Mouse (Mus musculus): Measurements from ENCODE around the gene Rin3. TPM values are rescaled to one million over a fixed set of nuclear protein-coding genes. Genes with fewer than 3 reads are reported as not detected.

The Rin3 gene
- polyA plus RNA-seq, 1 experiment from 2014 or later: 2.0 TPM

DNA sequence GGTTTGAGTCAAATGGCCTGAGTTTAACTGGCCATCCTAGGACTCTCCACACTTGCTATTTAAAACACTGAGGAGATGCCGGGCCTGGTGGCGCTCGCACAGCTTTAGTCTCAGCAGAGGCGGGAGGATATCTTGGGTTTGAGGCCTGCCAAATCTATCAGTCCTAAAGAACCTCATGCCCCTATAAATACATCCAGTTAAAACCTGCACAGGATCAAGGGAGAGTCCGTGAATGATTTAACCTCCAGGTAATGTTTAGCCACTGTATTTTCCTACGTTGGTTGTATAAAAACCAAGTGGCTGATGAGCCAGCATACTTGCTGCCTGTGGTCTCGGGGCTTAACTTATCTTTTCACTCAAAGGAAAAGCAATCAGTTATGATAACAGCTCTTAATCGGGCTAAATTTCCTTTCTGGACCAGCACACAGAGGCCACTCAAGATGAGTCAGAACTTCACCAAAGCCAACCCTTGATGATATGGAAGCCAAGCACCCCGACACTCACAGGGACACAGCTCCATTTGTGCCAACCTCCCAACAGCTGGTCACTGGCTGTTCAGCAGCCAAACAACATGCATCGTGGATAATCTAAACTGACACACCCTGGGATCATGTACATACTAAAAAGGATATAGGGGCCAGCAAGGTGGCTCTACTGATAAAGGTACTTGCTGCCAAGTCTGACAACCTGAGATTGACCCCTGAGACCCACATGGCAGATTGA is 137.5 kb downstream of the Rin3 start:
- Histone ChIP-seq H3K27me3 (no peaks in the 10 kb centered on the region), H3K4me2 (no peak overlapping the region), H3K9ac (no peak overlapping the region), H3K9me3 (replicated peaks) (no peaks in the 10 kb centered on the region), H3K4me1 (peaks cover 5% of the 10 kb centered on the region), H3K36me3 (ENCODE audit: poor library complexity, severe bottlenecking) (peaks cover 15% of the 10 kb centered on the region), H3K27ac (no peak overlapping the region), H3K4me3 (no peak overlapping the region)
- 93% methylated on average over 10 of the region's 10 CpGs for WGBS
- ATAC-seq: no peak

- peaks cover 5% of the 10 kb centered on the region for H3K4me1 ChIP-seq
- no peaks in the 10 kb centered on the region for H3K9me3 ChIP-seq (replicated peaks)
- WGBS: 83% methylated on average over 6 of the region's 6 CpGs
- ATAC-seq: no peak
- H3K4me3 ChIP-seq: no peak overlapping the region
- no peak overlapping the region for H3K4me2 ChIP-seq
- H3K36me3 ChIP-seq (ENCODE audit: poor library complexity, severe bottlenecking): peaks cover 17% of the 10 kb centered on the region
- no peak overlapping the region for H3K9ac ChIP-seq
- no peaks in the 10 kb centered on the region for H3K27me3 ChIP-seq
- no peak overlapping the region for H3K27ac ChIP-seq
Observed at GRCm38 (mm10) chr12:102422065-102422464, 139.2 kb downstream of the Rin3 start.

DNA sequence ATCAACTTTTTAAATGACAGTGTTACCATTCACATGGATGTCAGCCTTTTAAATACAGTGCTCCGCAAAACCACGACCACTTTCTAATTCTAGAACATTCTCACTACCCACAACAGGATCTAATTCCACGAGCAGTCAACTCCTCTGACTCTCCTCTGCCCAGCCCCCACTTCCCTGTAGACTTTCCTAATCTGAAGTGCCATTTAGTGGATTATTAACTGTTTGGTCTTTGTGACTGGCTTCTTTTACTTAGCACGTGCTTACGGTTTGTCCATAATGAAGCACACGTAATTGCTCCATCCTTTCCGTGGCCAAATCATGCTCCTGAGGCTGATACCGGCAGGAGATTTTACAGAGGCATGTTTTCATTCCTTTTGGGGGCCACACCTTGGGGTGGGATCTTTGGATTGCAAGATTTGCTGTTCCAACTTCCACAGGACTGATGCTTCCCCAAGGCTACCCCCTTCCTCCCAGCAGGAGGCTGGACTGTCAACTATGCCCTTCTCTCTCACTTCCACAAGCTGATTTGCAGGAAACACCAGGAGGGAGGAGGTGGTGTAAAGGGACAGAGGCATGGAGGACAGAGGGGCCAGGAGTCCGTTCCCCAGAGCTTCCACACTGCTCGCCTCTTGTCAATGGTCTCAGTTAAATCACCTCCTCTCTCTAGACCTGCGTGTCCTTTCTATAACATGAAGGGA is 139.9 kb downstream of the Rin3 start:
- no peaks in the 10 kb centered on the region for H3K27me3 ChIP-seq
- H3K4me2 ChIP-seq: no peak overlapping the region
- H3K9ac ChIP-seq: no peak overlapping the region
- no peak for ATAC-seq
- no peak overlapping the region for H3K4me3 ChIP-seq
- H3K27ac ChIP-seq: no peak overlapping the region
- peaks cover 17% of the 10 kb centered on the region for H3K36me3 ChIP-seq (ENCODE audit: poor library complexity, severe bottlenecking)
- peaks cover 5% of the 10 kb centered on the region for H3K4me1 ChIP-seq
- WGBS: 91% methylated on average over 11 of the region's 11 CpGs
- no peaks in the 10 kb centered on the region for H3K9me3 ChIP-seq (replicated peaks)

DNA sequence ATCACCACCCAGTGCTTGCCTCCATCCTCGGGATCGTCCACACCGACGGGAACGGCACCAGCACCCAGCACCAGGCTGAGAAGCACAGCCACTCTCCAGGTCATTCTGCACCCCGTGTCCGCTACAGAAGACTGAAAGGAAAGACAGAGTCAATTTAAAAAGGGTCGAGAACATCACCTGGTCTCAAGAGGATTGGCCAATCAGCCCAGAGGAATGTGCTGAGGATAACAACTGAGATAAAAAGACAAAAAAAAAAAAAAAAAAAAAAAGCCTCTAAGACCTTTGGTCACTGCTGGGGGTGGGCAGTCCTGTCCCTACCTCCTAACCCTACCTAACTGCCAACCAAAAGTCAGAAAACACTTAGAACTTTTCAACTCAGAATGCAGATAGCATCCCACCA is 140.8 kb downstream of the Rin3 start:
- H3K9me3 ChIP-seq (replicated peaks): no peaks in the 10 kb centered on the region
- no peaks in the 10 kb centered on the region for H3K27me3 ChIP-seq
- H3K4me1 ChIP-seq: peaks cover 5% of the 10 kb centered on the region
- no peak for ATAC-seq
- no peak overlapping the region for H3K9ac ChIP-seq
- no peak overlapping the region for H3K4me3 ChIP-seq
- no peak overlapping the region for H3K27ac ChIP-seq
- H3K4me2 ChIP-seq: no peak overlapping the region
- peaks cover 17% of the 10 kb centered on the region for H3K36me3 ChIP-seq (ENCODE audit: poor library complexity, severe bottlenecking)
- 94% methylated on average over 8 of the region's 8 CpGs for WGBS

DNA sequence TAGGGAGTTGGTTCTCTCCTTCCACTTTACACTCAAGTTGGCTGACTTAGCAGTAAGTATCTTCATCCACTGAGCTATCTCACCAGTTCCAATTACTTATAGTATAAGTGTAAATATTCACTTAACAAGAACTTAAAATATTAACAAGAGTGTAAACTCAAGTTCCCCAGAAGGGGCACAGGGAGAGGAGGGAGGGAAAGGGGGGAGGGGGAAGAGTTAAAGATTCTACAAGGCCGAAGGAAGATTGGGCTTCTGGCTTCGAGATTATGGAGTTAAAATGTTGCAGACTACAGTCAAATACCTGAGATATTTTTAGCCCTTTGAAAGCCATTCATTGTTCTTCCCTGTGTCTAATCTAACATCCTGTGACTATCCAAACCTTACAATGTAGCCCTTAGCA is 141.6 kb downstream of the Rin3 start:
- H3K27me3 ChIP-seq: no peaks in the 10 kb centered on the region
- H3K4me1 ChIP-seq: peaks cover 4% of the 10 kb centered on the region
- no peaks in the 10 kb centered on the region for H3K9me3 ChIP-seq (replicated peaks)
- no peak overlapping the region for H3K9ac ChIP-seq
- no peak overlapping the region for H3K4me3 ChIP-seq
- H3K27ac ChIP-seq: no peak overlapping the region
- H3K4me2 ChIP-seq: no peak overlapping the region
- peaks cover 17% of the 10 kb centered on the region for H3K36me3 ChIP-seq (ENCODE audit: poor library complexity, severe bottlenecking)
- no peak for ATAC-seq
- WGBS: 88% methylated on average over 2 of the region's 2 CpGs

DNA sequence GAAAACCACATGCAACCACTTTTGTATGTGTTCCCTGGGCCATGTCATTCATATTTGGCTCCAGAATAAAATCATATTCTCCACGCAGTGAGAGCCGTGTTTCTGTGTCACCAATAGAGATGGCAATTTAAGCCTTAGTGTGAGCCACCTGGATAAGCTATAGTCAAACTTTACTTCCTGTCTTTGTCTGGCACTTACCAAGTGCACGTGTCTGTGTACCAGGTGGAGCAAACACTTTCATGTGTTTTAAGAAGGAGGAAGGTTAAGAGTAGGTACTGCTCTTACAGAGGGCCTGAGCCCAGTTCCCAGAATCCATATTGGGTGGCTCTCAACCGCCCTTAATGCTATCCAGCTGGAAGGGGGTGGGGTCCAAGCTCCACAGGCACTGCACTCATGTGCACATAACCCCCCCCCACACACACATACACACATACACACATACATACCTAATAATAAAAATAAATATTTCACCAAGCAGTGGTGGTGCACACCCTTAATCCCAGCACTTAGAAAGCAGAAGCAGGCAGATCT is 142.3 kb downstream of the Rin3 start:
- no peaks in the 10 kb centered on the region for H3K9me3 ChIP-seq (replicated peaks)
- no peak overlapping the region for H3K9ac ChIP-seq
- no peaks in the 10 kb centered on the region for H3K4me1 ChIP-seq
- ATAC-seq: no peak
- no peak overlapping the region for H3K27ac ChIP-seq
- no peak overlapping the region for H3K4me2 ChIP-seq
- H3K27me3 ChIP-seq: no peaks in the 10 kb centered on the region
- 91% methylated on average over 4 of the region's 4 CpGs for WGBS
- H3K36me3 ChIP-seq (ENCODE audit: poor library complexity, severe bottlenecking): peaks cover 17% of the 10 kb centered on the region
- no peak overlapping the region for H3K4me3 ChIP-seq

- Histone ChIP-seq H3K4me2 (no peak overlapping the region), H3K27me3 (no peaks in the 10 kb centered on the region), H3K4me1 (no peaks in the 10 kb centered on the region), H3K9ac (no peak overlapping the region), H3K4me3 (no peak overlapping the region), H3K27ac (no peak overlapping the region), H3K36me3 (ENCODE audit: poor library complexity, severe bottlenecking) (peaks cover 17% of the 10 kb centered on the region), H3K9me3 (replicated peaks) (no peaks in the 10 kb centered on the region)
- WGBS: over 99% methylated on average over 7 of the region's 7 CpGs
- ATAC-seq: no peak
Observed at GRCm38 (mm10) chr12:102426285-102426684, 143.4 kb downstream of the Rin3 start.

GRCm38 (mm10) chr12:102429656-102430055 is 146.8 kb downstream of the Rin3 start:
- Histone ChIP-seq H3K4me3 (no peak overlapping the region), H3K9ac (no peak overlapping the region), H3K4me1 (no peaks in the 10 kb centered on the region), H3K4me2 (no peak overlapping the region), H3K27me3 (no peaks in the 10 kb centered on the region), H3K36me3 (ENCODE audit: poor library complexity, severe bottlenecking) (peaks cover 4% of the 10 kb centered on the region; the same call in 1 of the 2 replicates), H3K27ac (no peak overlapping the region), H3K9me3 (replicated peaks) (no peaks in the 10 kb centered on the region)
- ATAC-seq: no peak
- WGBS: 92% methylated on average over 5 of the region's 5 CpGs

DNA sequence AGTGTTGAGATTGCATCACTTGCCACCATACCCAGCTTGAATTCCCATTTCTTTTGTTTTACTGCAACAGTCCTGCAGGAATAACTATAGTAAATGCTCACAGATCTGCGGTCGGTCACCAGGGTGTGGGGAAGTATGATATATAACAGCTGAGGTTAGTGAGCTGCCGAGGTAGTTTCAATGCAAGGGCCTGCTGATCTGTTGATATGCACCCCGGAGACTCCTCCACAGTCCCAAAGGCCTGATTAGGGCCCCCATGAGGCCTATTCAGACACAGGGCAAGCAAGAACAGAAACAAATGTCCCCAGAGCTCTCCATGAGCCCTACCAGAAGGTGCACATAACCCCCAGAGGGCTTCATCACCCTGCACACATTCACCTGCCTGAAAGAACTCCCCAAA is 147.4 kb downstream of the Rin3 start:
- Histone ChIP-seq H3K9ac (no peak overlapping the region), H3K27me3 (no peaks in the 10 kb centered on the region), H3K4me2 (no peak overlapping the region), H3K9me3 (replicated peaks) (no peaks in the 10 kb centered on the region), H3K4me3 (no peak overlapping the region), H3K4me1 (no peaks in the 10 kb centered on the region), H3K36me3 (ENCODE audit: poor library complexity, severe bottlenecking) (peaks cover 4% of the 10 kb centered on the region; the same call in 1 of the 2 replicates), H3K27ac (no peak overlapping the region)
- no peak for ATAC-seq
- WGBS: 85% methylated on average over 4 of the region's 4 CpGs

GRCm38 (mm10) chr12:102432238-102432637 is 149.4 kb downstream of the Rin3 start:
- no peaks in the 10 kb centered on the region for H3K4me1 ChIP-seq
- H3K9ac ChIP-seq: no peak overlapping the region
- ATAC-seq: no peak
- no peaks in the 10 kb centered on the region for H3K27me3 ChIP-seq
- H3K4me3 ChIP-seq: no peak overlapping the region
- 84% methylated on average over 12 of the region's 12 CpGs for WGBS
- no peak overlapping the region for H3K4me2 ChIP-seq
- no peak overlapping the region for H3K27ac ChIP-seq
- no peaks in the 10 kb centered on the region for H3K36me3 ChIP-seq (ENCODE audit: poor library complexity, severe bottlenecking)
- no peaks in the 10 kb centered on the region for H3K9me3 ChIP-seq (replicated peaks)

- WGBS: 88% methylated on average over 4 of the region's 4 CpGs
- Histone ChIP-seq H3K27ac (no peak overlapping the region), H3K9me3 (replicated peaks) (no peaks in the 10 kb centered on the region), H3K9ac (no peak overlapping the region), H3K36me3 (ENCODE audit: poor library complexity, severe bottlenecking) (no peaks in the 10 kb centered on the region), H3K4me1 (peaks cover 13% of the 10 kb centered on the region), H3K4me2 (no peak overlapping the region), H3K27me3 (no peaks in the 10 kb centered on the region), H3K4me3 (no peak overlapping the region)
- ATAC-seq: no peak
Observed at GRCm38 (mm10) chr12:102434107-102434506, 151.3 kb downstream of the Rin3 start.

GRCm38 (mm10) chr12:102436939-102437526 is 154.2 kb downstream of the Rin3 start:
- Histone ChIP-seq H3K4me2 (no peak overlapping the region), H3K9me3 (replicated peaks) (no peaks in the 10 kb centered on the region), H3K4me1 (peaks cover 13% of the 10 kb centered on the region), H3K27ac (no peak overlapping the region), H3K9ac (no peak overlapping the region), H3K27me3 (no peaks in the 10 kb centered on the region), H3K36me3 (ENCODE audit: poor library complexity, severe bottlenecking) (no peaks in the 10 kb centered on the region), H3K4me3 (no peak overlapping the region)
- WGBS: 77% methylated on average over 10 of the region's 10 CpGs
- no peak for ATAC-seq

Data from forebrain, embryonic 13.5 days (tissue).